Mouse (Mus musculus): ENCODE measurements at regions not wholly inside any gene's neighbourhood (a gene's known extent, or its start where the extent isn't known, plus 50 kb on each side); places are given as distances from the start of the nearest gene placed in this dataset.

DNA sequence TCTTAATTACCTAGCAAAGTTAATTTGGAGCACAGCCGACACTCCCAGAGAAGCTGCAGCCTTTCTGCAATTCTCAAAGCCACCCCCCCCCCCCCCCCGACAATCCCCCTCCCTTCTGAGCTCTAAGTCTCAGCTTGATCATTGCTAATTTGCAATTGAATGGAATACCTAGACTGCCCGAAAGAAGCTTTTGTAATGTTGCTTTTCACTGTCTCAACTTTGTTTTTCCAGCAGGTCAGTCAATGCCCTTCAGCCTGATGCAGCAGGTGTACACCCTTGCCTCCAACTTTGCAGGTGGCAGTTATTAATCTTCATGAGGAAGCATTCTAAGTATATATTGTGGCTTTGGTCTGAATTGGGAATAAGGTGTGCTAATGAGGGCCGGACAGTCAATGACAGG lies 1006.6 kb upstream of the Gm8797 start:
- no peak for DNase-seq (ENCODE audit: low read depth, low spot score)
- TF ChIP-seq CTCF (IDR thresholded peaks at IDR 0.05) = no peak
- in situ Hi-C loops (cut with MboI; ENCODE audit: low pct_unique_long_range_greater_than_20kb) = no loop called here
- CTCF ChIA-PET = no interaction called here
- no peak for ATAC-seq
- H3K27me3 ChIP-seq = no peaks in the 10 kb centered on the region
- POLR2A ChIA-PET = no interaction called here

DNA sequence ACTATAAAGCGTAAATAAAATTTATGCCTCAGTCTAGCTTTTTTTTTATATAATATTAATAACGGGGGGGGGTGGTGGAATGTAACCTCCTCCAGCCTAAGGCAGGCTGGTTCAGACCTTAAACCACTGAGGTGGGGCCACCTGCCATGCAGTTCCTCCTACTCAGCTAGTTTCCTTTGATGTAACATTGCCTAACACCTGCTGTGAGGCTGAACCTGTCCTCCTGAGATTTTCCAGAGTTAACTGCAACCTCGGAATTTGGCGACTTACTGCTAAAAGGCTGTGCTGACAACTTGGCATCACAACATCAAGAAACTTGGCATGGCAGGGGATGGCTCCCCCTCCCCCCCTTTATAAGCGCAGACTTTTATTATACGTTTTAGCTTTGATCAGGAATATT lies 1006.0 kb upstream of the Gm8797 start:
- ChIA-PET CTCF (no interaction called here), POLR2A (no interaction called here)
- ATAC-seq = no peak
- no peak for TF ChIP-seq CTCF (IDR thresholded peaks at IDR 0.05)
- no peak for DNase-seq (ENCODE audit: low read depth, low spot score)
- in situ Hi-C loops (cut with MboI; ENCODE audit: low pct_unique_long_range_greater_than_20kb) = no loop called here
- no peaks in the 10 kb centered on the region for H3K27me3 ChIP-seq

DNA sequence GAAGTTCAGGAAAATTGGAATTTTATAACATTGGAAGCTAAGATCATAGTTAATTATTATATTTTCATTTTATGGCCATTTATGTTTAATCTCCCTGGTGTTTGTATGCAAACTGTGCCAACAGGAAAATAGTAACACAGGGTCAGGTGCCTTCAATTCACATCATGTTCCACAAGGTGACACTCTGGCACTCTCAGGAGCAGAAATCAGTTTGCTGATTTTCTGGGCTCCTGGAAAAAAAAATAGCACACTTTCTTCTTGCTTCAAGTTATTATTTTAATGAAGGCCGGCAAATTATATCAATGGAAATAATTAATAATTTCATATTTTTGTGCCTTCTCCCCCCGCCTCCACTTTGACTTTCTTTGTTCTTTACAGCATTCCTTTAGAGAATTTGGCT lies 994.5 kb upstream of the Gm8797 start:
- CTCF ChIA-PET = no interaction called here
- POLR2A ChIA-PET = no interaction called here
- no peak for ATAC-seq
- TF ChIP-seq CTCF (IDR thresholded peaks at IDR 0.05) = peak; percentile 43
- in situ Hi-C loops (cut with MboI; ENCODE audit: low pct_unique_long_range_greater_than_20kb) = no loop called here
- DNase-seq (ENCODE audit: low read depth, low spot score) = no peak
- no peaks in the 10 kb centered on the region for H3K27me3 ChIP-seq

DNA sequence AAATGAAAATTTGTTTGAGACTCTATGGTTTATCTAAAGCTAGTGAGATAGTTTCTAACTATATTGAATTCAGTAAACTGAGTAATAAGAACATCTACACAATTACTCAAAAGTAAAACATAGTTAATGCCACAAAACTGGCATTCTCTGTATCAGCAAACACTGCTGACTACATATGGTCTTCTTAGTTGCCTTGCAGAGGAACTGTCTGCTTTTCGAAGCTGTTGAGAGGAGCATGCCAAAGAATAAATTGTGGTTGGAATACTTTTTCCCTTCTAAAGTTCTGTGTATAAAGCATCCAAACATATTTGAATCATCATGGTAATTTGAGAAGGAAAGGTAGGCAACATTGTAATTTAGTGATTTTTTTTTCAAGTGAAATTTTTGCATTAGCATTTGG lies 993.5 kb upstream of the Gm8797 start:
- in situ Hi-C loops (cut with MboI; ENCODE audit: low pct_unique_long_range_greater_than_20kb) = no loop called here
- ChIA-PET POLR2A (no interaction called here), CTCF (interaction anchor here (1.4 kb wide), 1 partner anchor 20 kb away, joined by 3 read pairs; no protein-coding TSS in a partner anchor)
- no peak for TF ChIP-seq CTCF (IDR thresholded peaks at IDR 0.05)
- ATAC-seq (no peak), DNase-seq (ENCODE audit: low read depth, low spot score) (no peak)
- H3K27me3 ChIP-seq = no peaks in the 10 kb centered on the region

DNA sequence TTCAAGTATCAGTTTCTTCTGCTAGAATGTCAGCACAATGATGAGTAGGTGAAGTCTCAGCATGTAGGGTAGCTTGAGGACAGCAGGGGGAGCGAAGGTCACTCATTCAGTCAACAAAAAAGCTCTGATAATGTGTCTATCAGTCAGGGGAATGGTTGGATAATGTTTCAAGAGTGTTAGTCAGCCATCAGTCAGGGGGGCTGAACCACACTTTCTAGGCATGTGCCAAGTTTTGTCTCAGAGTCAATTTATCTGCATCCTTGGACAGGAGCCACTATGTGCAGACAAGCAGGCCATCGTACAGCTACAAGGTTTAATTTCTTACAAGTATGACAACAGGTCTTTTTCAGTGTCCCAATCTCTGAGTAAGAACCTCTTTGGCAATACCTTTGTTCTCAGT lies 987.5 kb upstream of the Gm8797 start:
- H3K27me3 ChIP-seq = no peaks in the 10 kb centered on the region
- in situ Hi-C loops (cut with MboI; ENCODE audit: low pct_unique_long_range_greater_than_20kb) = no loop called here
- DNase-seq (ENCODE audit: low read depth, low spot score) = no peak
- ATAC-seq = no peak
- CTCF ChIA-PET = no interaction called here
- TF ChIP-seq CTCF (IDR thresholded peaks at IDR 0.05) = no peak
- POLR2A ChIA-PET = no interaction called here

DNA sequence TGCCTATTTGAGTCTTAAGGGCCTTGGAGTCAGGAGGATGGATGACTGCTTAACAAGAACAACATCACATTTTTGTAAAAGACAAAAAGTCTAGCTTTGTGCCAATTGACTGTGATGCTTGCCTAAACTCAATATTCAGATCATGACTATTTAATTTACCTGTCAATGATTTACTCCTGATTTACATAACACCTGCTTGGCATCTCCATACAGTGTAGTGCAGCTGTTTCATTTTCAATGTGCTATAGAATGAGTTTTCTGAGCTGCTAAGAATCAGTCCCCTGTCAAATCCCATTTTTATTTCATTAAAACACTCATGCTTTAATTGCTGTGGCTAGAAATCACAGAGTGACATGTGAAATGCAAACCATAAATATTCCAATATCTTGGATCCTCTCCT lies 974.0 kb upstream of the Gm8797 start:
- no peak for TF ChIP-seq CTCF (IDR thresholded peaks at IDR 0.05)
- ChIA-PET CTCF (interaction anchor here (0.7 to 1.6 kb wide), 2 partner anchors 11 to 19 kb away, joined by 3 read pairs; no protein-coding TSS in a partner anchor), POLR2A (interaction anchor here (0.5 to 0.6 kb wide), 2 partner anchors 340 to 533 kb away, joined by 3 read pairs; no protein-coding TSS in a partner anchor)
- no peak for ATAC-seq
- in situ Hi-C loops (cut with MboI; ENCODE audit: low pct_unique_long_range_greater_than_20kb) = no loop called here
- no peak for DNase-seq (ENCODE audit: low read depth, low spot score)
- no peaks in the 10 kb centered on the region for H3K27me3 ChIP-seq

DNA sequence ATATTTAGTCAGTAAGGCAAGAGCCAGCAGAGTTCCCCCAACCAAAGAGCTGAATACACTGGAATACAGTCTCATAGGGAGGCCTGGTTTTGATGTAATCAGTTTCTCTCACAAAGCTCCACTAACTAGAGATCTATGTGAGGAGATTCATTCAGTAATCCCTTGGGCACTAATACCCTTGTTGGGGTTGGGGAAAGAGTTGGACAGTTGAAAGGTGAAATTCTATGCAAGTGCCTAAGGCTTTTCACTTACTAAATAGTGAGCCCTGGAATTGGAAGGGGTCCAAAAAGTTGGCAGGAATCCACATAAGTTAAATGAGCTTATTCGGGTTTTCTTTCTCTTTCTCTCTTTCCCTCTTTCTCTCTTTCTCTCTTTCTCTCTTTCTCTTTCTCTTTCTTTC lies 965.4 kb upstream of the Gm8797 start:
- TF ChIP-seq CTCF (IDR thresholded peaks at IDR 0.05) = no peak
- in situ Hi-C loops (cut with MboI; ENCODE audit: low pct_unique_long_range_greater_than_20kb) = no loop called here
- CTCF ChIA-PET = no interaction called here
- ATAC-seq (no peak), DNase-seq (ENCODE audit: low read depth, low spot score) (no peak)
- POLR2A ChIA-PET = no interaction called here
- H3K27me3 ChIP-seq = no peaks in the 10 kb centered on the region

DNA sequence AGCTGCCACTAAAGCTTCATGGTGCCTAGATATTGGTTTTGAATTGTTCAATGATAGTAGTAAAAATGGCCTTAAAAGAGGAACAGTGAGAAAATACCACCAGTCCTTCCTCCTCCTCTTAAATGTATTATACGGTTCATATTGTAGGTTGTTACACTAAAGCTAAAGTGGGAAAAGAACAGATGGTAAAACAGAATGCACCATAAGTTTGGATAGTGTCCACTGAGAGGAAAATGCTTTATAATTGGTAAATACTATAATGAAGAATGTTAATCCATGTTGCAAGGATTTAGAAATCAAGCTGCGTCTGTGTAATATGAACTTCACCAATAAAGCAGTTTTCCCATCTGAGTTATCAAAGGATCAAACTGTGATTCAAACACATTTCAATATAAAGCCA lies 957.5 kb upstream of the Gm8797 start:
- in situ Hi-C loops (cut with MboI; ENCODE audit: low pct_unique_long_range_greater_than_20kb) = no loop called here
- POLR2A ChIA-PET = no interaction called here
- no peak for ATAC-seq
- no peaks in the 10 kb centered on the region for H3K27me3 ChIP-seq
- CTCF ChIA-PET = no interaction called here
- TF ChIP-seq CTCF (IDR thresholded peaks at IDR 0.05) = no peak
- no peak for DNase-seq (ENCODE audit: low read depth, low spot score)

DNA sequence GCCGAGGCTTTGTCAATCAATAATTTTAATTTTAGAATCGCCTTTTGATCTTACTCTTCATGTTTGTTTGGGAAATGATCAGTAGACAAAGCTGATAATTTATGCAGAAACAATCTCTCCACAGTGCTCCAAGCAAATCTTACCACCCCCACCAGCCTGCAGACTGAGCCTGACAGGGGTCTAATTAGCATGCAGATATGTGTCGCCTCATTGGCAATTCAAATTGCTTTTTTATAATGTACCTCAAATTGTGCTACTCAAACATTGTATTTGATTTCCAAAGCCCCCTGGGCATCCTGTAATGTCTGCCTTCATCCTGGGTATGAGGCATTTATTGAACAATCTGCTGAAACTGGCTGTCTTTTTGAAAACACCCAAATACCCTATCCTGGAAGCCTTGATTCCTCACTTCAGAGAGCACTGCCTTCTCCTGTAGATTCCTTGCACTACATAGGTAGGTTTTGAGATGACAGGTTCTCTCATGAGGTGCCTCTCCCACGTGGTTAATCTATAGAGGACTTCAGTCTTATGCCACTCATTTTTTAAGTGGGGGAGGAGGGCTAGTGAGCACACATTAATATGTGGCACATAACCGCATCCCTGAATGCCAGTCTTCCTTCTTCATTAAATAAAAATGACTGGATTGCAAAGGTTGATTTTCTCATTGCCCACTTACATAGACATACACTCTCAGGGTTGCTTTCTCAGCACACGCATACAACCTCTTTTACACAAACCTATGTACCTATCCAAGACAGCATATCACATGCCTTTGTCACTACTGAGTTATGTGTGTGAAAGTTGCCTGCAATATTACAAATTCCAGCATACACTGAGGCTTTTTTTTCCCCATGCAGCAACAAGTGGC lies 954.3 kb upstream of the Gm8797 start:
- in situ Hi-C loops (cut with MboI; ENCODE audit: low pct_unique_long_range_greater_than_20kb) = no loop called here
- ChIA-PET POLR2A (no interaction called here), CTCF (no interaction called here)
- DNase-seq (ENCODE audit: low read depth, low spot score) (no peak), ATAC-seq (no peak)
- no peaks in the 10 kb centered on the region for H3K27me3 ChIP-seq
- TF ChIP-seq CTCF (IDR thresholded peaks at IDR 0.05) = no peak

DNA sequence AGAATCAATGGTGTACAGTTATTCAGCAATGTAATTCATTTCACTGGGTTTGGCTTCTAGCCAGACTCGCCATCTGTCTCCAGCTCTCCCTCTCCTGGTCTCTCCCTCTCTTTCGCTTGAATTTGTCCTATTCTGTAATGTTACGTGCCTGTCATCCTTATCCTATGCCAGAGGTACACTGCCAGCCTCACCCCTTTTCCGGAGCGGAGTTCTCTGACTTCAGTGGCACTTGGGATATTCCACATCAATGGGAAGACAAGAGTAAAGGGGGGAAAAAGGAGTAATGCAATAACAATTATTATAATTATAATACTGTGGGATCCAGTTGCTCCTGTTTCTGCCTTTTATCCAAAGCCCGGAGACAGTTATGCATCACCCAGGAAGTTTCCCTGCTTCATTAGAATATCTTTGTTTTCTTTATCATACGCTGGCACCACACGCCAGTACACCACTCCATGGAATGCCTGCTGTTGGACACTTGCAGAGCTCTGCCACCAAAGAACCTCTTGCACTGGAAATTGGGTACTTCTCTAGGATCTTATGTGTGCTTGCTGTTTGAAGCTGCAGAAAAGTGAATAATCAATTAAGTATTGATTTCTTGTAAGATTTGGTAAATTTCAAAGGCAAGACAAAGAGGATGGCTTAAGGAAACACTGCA lies 953.6 kb upstream of the Gm8797 start:
- ChIA-PET POLR2A (no interaction called here), CTCF (no interaction called here)
- DNase-seq (ENCODE audit: low read depth, low spot score) = no peak
- H3K27me3 ChIP-seq = no peaks in the 10 kb centered on the region
- TF ChIP-seq CTCF (IDR thresholded peaks at IDR 0.05) = no peak
- no peak for ATAC-seq
- in situ Hi-C loops (cut with MboI; ENCODE audit: low pct_unique_long_range_greater_than_20kb) = no loop called here

DNA sequence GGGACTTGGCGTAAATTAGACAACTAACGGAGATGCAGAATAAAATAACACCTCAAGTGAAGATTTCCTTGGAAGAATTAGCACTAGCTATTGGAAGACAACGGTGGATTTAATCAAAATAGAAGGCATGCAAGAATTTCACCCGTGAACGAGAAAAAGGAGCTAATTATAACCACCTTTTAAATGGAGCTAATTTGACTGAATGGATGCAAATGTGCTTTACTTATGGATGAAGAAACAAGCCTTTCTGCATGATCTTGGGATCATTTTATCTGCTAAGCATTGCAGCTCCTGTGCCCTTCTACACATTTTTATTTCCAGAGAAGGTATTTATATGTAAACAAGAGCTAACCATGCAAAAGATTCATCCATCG lies 953.1 kb upstream of the Gm8797 start:
- ChIA-PET POLR2A (no interaction called here), CTCF (no interaction called here)
- ATAC-seq (no peak), DNase-seq (ENCODE audit: low read depth, low spot score) (no peak)
- in situ Hi-C loops (cut with MboI; ENCODE audit: low pct_unique_long_range_greater_than_20kb) = no loop called here
- H3K27me3 ChIP-seq = no peaks in the 10 kb centered on the region
- TF ChIP-seq CTCF (IDR thresholded peaks at IDR 0.05) = no peak
